Mouse (Mus musculus): ENCODE results near the gene Cyp2b9. TPM values are rescaled to one million over a fixed set of nuclear protein-coding genes. Genes with fewer than 3 reads are reported as not detected.

Cyp2b9 gene
- not detected for polyA plus RNA-seq (2015; fragmentation: Illumina TruSeq; extraction: RNeasy Lipid Tissue Mini Kit (QIAGEN cat#74804); ENCODE audit: low read depth, low replicate concordance)

GRCm38 (mm10) chr7:26173111-26173510 is at the start of gene Cyp2b9:
Cyp2b9 (plus strand) TSS chr7:26173411.

GRCm38 (mm10) chr7:26260034-26260433 is 86.8 kb downstream of the Cyp2b9 start, which contains the start of gene Vmn1r184:
Vmn1r184 (plus strand) TSS chr7:26260334.

Other genes starting within 250 kb of the Cyp2b9 start
- gene Cyp2b13, start 111.9 kb upstream of the Cyp2b9 start, polyA plus RNA-seq (2015; fragmentation: Illumina TruSeq; extraction: RNeasy Lipid Tissue Mini Kit (QIAGEN cat#74804); ENCODE audit: low read depth, low replicate concordance) = not detected
- gene Vmn1r184, start 86.9 kb downstream of the Cyp2b9 start, polyA plus RNA-seq (2015; fragmentation: Illumina TruSeq; extraction: RNeasy Lipid Tissue Mini Kit (QIAGEN cat#74804); ENCODE audit: low read depth, low replicate concordance) = not detected
- not detected for gene Cyp2a4, start 133.8 kb downstream of the Cyp2b9 start, polyA plus RNA-seq (2015; fragmentation: Illumina TruSeq; extraction: RNeasy Lipid Tissue Mini Kit (QIAGEN cat#74804); ENCODE audit: low read depth, low replicate concordance)
- not detected for gene Nlrp9c, start 230.3 kb downstream of the Cyp2b9 start, polyA plus RNA-seq (2015; fragmentation: Illumina TruSeq; extraction: RNeasy Lipid Tissue Mini Kit (QIAGEN cat#74804); ENCODE audit: low read depth, low replicate concordance)